Mouse (Mus musculus) liver, embryonic 11.5 days (tissue): ENCODE data around the gene Ccdc184. TPM values are rescaled to one million over a fixed set of nuclear protein-coding genes. Genes with fewer than 3 reads are reported as not detected.

Experiments
- ATAC-seq: fragments of 200-750 bp; cut with Nextera tagmentation; replicated peaks from 2 replicates; pipeline ENCODE4 v1.8.0; 2017; ENCODE audit warnings: moderate number of reproducible peaks, mild to moderate bottlenecking, moderate TSS enrichment, moderate library complexity; ENCODE audit not compliant: low FRiP score
- DNase-seq: peaks from one replicate; pipeline ENCODE4 v3.0.0-alpha.2; 2017; ENCODE audit warnings: low spot score
- H3K27ac ChIP-seq: fragments of 300-500 bp; sonication (generic); 2 replicates; pipeline ENCODE4 v1.5.1; 2014; ENCODE audit warnings: mild to moderate bottlenecking, low read depth, low read length, control low read depth
- H3K27me3 ChIP-seq: fragments of 300-500 bp; sonication (generic); replicated peaks from 2 replicates; pipeline ENCODE4 v1.6.1; 2014; ENCODE audit warnings: low read length, mixed read lengths; ENCODE audit not compliant: control insufficient read depth, insufficient read depth
- H3K36me3 ChIP-seq: fragments of 300-500 bp; sonication (generic); 2 replicates; pipeline ENCODE4 v1.6.1; 2014; ENCODE audit warnings: mild to moderate bottlenecking, low read length, moderate library complexity, mixed read lengths; ENCODE audit not compliant: control insufficient read depth, insufficient read depth
- H3K4me1 ChIP-seq: fragments of 300-500 bp; sonication (generic); replicated peaks from 2 replicates; pipeline ENCODE4 v1.6.1; 2014; ENCODE audit warnings: low read length, mixed read lengths; ENCODE audit not compliant: control insufficient read depth, insufficient read depth
- H3K4me2 ChIP-seq: fragments of 300-500 bp; sonication (generic); 2 replicates; pipeline ENCODE4 v1.6.1; 2014; ENCODE audit warnings: mild to moderate bottlenecking, control low read depth, moderate library complexity
- H3K4me3 ChIP-seq: fragments of 300-500 bp; sonication (generic); 2 replicates; pipeline ENCODE4 v1.5.1; 2014; ENCODE audit warnings: low read depth, low read length, control low read depth
- H3K9ac ChIP-seq: fragments of 300-500 bp; sonication (generic); 2 replicates; pipeline ENCODE4 v1.6.1; 2014; ENCODE audit warnings: low read depth, low read length, control low read depth
- H3K9me3 ChIP-seq: fragments of 300-500 bp; sonication (generic); 2 replicates; pipeline ENCODE4 v1.6.1; 2016; ENCODE audit warnings: low read length, inconsistent platforms, mixed read lengths; ENCODE audit not compliant: control insufficient read depth
- WGBS: fragments of 180-500 bp; shearing (Covaris S2); extraction: QIAGEN DNeasy Blood & Tissue Kit; methylation state at CpG from one replicate; pipeline ENCODE4 v1.1.7; 2014; 5-methylcytosine and 5-hydroxymethylcytosine counted together
- polyA plus RNA-seq: library from polyadenylated mRNA; unstranded; fragments of >200 nt; fragmentation: Nextera tagmentation; extraction: Ambion mirVana; gene quantifications from 2 replicates; pipeline ENCODE4 v1.2.1, GENCODE M21; 2014

The Ccdc184 gene
- polyA plus RNA-seq, 1 experiment from 2014 or later, result not detected

DNA sequence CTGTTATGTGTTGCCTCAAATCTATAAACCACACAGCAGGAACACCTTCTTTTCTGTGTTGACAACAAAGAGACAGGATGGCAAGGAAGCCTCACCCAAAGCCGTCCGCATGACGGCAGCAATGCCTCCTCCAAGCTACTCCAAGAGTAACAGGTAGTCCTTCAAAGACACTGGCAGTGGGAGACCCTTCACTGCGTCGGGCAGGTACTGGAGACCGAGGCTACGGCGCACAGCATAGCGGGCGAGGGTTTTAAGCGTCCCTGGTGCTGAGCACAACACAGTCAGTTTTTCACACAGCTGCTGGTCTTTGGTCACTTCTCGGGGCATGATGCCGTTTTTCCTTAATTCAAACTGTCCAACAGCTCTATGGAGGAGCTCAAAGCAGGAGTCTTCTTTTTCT is 31.3 kb upstream of the Ccdc184 start:
- no peak overlapping the region for H3K4me2 ChIP-seq
- no peak overlapping the region for H3K27ac ChIP-seq
- no peaks in the 10 kb centered on the region for H3K9me3 ChIP-seq
- peaks cover 21% of the 10 kb centered on the region for H3K36me3 ChIP-seq
- ATAC-seq (no peak), DNase-seq (no peak)
- H3K4me1 ChIP-seq, result no peaks in the 10 kb centered on the region
- no peak overlapping the region for H3K4me3 ChIP-seq
- WGBS, result 92% methylated on average over 13 of the region's 13 CpGs
- no peak overlapping the region for H3K9ac ChIP-seq
- no peaks in the 10 kb centered on the region for H3K27me3 ChIP-seq

- Histone ChIP-seq H3K27me3 (no peaks in the 10 kb centered on the region), H3K4me1 (no peaks in the 10 kb centered on the region), H3K4me2 (no peak overlapping the region), H3K27ac (no peak overlapping the region), H3K4me3 (no peak overlapping the region), H3K9me3 (no peaks in the 10 kb centered on the region), H3K9ac (no peak overlapping the region), H3K36me3 (peaks cover 23% of the 10 kb centered on the region)
- DNase-seq (no peak), ATAC-seq (no peak)
- WGBS, result 92% methylated on average over 9 of the region's 9 CpGs
These were observed 30.1 kb upstream of the Ccdc184 start for GRCm38 (mm10) chr15:98136871-98137270.

DNA sequence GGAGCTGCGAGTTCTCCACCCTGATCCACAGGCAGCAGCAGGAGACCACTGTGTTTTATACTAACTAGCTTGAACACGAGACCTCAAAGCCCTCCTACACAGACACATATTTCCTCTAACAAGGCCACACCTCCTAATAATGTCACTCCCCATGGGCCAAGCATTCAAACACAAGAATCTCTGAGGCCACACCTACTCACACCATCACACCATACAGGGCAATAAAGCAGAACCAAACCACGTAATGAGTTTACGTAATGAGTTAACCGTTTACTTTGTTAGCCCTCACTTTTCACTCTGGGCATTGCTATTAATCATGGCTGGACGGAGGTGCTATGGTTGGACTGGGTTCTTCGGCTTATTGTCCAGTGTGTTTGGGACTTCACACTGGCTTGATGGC is 27.2 kb upstream of the Ccdc184 start:
- H3K4me2 ChIP-seq, result no peak overlapping the region
- peaks cover 6% of the 10 kb centered on the region for H3K4me1 ChIP-seq
- no peak overlapping the region for H3K27ac ChIP-seq
- no peak overlapping the region for H3K9ac ChIP-seq
- H3K27me3 ChIP-seq, result no peaks in the 10 kb centered on the region
- DNase-seq (no peak), ATAC-seq (no peak)
- H3K4me3 ChIP-seq, result no peak overlapping the region
- H3K36me3 ChIP-seq, result peaks cover 17% of the 10 kb centered on the region; the same call in 1 of the 2 replicates
- H3K9me3 ChIP-seq, result no peaks in the 10 kb centered on the region
- 85% methylated on average over 7 of the region's 7 CpGs for WGBS

DNA sequence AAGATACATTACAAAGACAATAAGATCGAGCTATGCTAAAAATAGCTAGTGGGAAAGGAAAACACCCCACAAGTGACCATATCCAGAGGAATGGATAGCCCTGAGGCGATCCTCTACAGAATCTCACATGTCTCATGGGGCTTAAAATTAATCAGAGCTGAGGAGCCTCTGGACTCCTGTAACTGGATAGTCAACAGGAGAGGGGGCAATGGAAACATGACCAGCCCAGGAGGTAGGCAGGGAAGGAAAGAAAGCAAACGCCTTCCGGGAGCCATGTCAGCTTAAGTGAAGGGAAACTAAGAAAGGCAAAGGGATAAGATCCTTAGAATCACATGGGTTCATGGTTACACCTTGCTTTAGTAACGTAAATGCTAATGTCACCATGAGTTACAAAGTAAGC is 26.1 kb upstream of the Ccdc184 start:
- ATAC-seq (no peak), DNase-seq (no peak)
- H3K36me3 ChIP-seq, result peaks cover 11% of the 10 kb centered on the region; the same call in 1 of the 2 replicates
- no peaks in the 10 kb centered on the region for H3K9me3 ChIP-seq
- H3K9ac ChIP-seq, result no peak overlapping the region
- H3K27ac ChIP-seq, result no peak overlapping the region
- no peak overlapping the region for H3K4me3 ChIP-seq
- WGBS, result 92% methylated on average over 5 of the region's 5 CpGs
- H3K4me2 ChIP-seq, result no peak overlapping the region
- H3K4me1 ChIP-seq, result peaks cover 10% of the 10 kb centered on the region
- no peaks in the 10 kb centered on the region for H3K27me3 ChIP-seq

DNA sequence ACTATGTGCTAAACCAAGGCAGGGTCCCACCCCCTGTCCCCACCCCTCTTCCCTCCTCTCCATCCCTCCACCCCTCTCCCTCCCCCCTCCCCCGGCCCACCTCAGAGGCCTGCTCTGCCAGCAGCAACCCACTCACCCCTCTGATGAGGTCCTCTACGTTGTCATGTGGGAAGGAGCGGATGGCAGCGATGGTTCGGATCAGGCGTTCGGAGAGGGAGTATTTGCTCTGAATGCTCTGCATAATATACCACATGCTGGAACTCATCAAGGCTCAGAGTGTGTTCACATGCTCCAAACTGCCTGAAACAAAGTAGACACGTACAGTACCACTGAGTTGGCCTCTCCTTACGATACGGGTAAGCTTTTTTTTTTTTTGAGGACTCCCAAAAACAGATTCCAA is 24.4 kb upstream of the Ccdc184 start:
- Histone ChIP-seq H3K27ac (no peak overlapping the region), H3K9ac (no peak overlapping the region), H3K4me3 (no peak overlapping the region), H3K36me3 (peaks cover 5% of the 10 kb centered on the region; the same call in 1 of the 2 replicates), H3K4me1 (peaks cover 10% of the 10 kb centered on the region), H3K27me3 (no peaks in the 10 kb centered on the region), H3K9me3 (no peaks in the 10 kb centered on the region), H3K4me2 (no peak overlapping the region)
- no peak for ATAC-seq
- no peak for DNase-seq
- 84% methylated on average over 10 of the region's 10 CpGs for WGBS

GRCm38 (mm10) chr15:98144861-98145507 is 22.0 kb upstream of the Ccdc184 start:
- ATAC-seq, result peak; percentile 71
- H3K9ac ChIP-seq, result peak overlapping the region; percentile 97
- peaks cover 10% of the 10 kb centered on the region for H3K4me1 ChIP-seq
- no peaks in the 10 kb centered on the region for H3K9me3 ChIP-seq
- no peaks in the 10 kb centered on the region for H3K27me3 ChIP-seq
- H3K4me3 ChIP-seq, result peak overlapping the region; percentile 98
- peak overlapping the region; percentile 59 for H3K27ac ChIP-seq
- peak; percentile 45 for DNase-seq
- H3K4me2 ChIP-seq, result peak overlapping the region; percentile 88
- peaks cover 5% of the 10 kb centered on the region; the same call in 1 of the 2 replicates for H3K36me3 ChIP-seq
- WGBS, result 0% methylated on average over 36 of the region's 36 CpGs

- H3K27me3 ChIP-seq, result no peaks in the 10 kb centered on the region
- ATAC-seq, result peak; percentile 96
- peak; percentile 89 for DNase-seq
- H3K27ac ChIP-seq, result peak overlapping the region; percentile 59
- peak overlapping the region; percentile 97 for H3K9ac ChIP-seq
- no peaks in the 10 kb centered on the region for H3K9me3 ChIP-seq
- H3K4me2 ChIP-seq, result peak overlapping the region; percentile 88
- peaks cover 10% of the 10 kb centered on the region for H3K4me1 ChIP-seq
- H3K36me3 ChIP-seq, result peaks cover 5% of the 10 kb centered on the region; the same call in 1 of the 2 replicates
- H3K4me3 ChIP-seq, result peak overlapping the region; percentile 98
- WGBS, result 1% methylated on average over 38 of the region's 38 CpGs
These were observed 21.3 kb upstream of the Ccdc184 start for GRCm38 (mm10) chr15:98145559-98146181.

DNA sequence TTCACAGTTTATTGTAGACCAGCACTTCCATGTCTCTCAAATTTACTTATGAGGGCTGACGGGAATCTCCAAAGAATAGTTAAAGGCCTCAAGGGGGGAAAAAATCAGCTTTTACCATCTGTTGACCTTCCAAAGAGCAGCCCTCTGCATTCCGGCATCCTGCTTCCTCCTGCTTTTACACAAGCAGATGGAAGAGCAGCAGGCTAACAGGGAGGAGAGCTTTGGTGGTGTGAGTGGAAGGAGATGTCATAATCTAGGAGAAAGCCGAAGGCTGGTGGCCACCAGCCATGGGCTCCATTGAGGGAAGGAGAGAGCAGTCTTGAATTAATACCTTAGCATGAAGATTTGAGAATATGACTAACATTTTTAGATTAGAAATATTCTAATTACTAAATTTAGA is 18.6 kb upstream of the Ccdc184 start:
- Histone ChIP-seq H3K4me2 (no peak overlapping the region), H3K27ac (no peak overlapping the region), H3K4me3 (no peak overlapping the region), H3K27me3 (no peaks in the 10 kb centered on the region), H3K9ac (no peak overlapping the region), H3K4me1 (peaks cover 10% of the 10 kb centered on the region), H3K36me3 (no peaks in the 10 kb centered on the region), H3K9me3 (no peaks in the 10 kb centered on the region)
- WGBS, result 81% methylated on average over 3 of the region's 3 CpGs
- ATAC-seq (no peak), DNase-seq (no peak)

DNA sequence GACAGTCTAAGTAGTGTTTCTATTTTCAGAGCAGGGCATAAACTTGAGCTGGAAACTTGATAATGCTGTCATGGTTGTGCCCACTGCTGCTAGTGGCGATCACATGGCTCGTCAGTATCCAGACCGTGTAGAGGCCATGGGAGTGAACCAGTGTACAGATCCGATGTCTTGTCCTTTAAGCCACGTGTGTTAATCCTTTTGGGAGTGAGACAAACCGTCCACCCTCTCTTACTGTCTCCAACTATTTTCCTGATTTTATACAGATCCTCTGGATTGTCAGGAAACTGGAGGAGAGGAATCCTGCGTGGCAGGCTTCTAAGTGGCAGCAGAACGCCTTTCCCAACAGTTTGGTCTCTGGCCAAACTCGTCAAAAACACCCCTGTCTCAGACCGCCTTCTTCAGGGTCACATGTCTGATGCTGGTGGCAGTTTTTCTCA is 17.8 kb upstream of the Ccdc184 start:
- Histone ChIP-seq H3K4me3 (no peak overlapping the region), H3K36me3 (no peaks in the 10 kb centered on the region), H3K9me3 (no peaks in the 10 kb centered on the region), H3K4me1 (peaks cover 9% of the 10 kb centered on the region), H3K4me2 (no peak overlapping the region), H3K9ac (no peak overlapping the region), H3K27me3 (no peaks in the 10 kb centered on the region), H3K27ac (no peak overlapping the region)
- no peak for DNase-seq
- ATAC-seq, result no peak
- 70% methylated on average over 10 of the region's 10 CpGs for WGBS
